Mouse (Mus musculus): ENCODE measurements around the gene Gm28308.

DNA sequence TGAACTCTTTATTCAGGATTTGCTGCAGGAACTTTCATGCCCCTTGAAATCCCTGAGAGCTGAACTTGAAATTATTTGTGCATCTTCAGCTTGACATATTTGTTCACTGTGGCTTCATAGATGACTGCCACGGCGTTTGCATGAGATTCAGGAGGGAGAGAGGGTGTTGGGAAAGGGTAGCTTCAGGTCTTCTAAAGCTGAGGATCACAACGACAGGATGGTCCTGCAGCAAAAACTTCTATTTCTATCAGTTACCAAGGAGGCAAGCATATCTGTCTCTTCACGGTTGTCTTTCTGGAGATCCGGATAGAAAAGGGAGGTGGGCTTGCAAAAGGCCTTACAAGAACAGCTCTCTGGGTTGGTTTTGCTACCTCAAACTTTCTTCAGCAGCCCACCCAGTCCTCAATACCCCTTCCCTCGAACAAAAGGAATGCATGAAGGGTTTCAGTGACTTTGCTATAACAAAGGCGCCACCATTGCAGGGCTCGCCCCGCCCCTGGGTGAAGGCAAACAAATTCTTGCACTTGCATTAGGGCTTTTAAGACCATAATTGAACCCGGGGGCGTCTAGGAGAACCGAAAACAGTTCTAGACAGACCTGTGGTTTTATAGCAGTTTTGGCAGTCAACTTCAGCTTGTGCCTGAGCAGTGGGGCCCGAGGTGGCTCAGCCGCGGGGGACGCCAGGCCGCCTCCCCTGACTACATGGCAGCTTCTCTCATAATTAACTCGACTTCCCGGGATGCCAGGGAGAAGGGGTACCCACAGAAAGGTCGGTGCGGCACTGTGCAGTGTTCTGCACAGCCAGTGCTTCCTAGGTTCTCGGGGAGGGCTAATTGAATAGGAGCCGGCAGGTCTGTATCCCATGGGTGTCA is 34.9 kb upstream of the Gm28308 start:
- no peak for TF ChIP-seq CTCF (conservative IDR thresholded peaks at IDR 0.05 in 1 of 2, IDR thresholded peaks at IDR 0.05 in 1 of 2; ENCODE audit: low read depth in 2 of 2, low read length in 2 of 2)
- TF ChIP-seq HCFC1 (IDR thresholded peaks at IDR 0.05; ENCODE audit: low read depth, low read length), result no peak
- TF ChIP-seq E2F4 (IDR thresholded peaks at IDR 0.05; ENCODE audit: insufficient replicate concordance, low read depth, low read length), result no peak
- no peak for TF ChIP-seq POLR2A (IDR thresholded peaks at IDR 0.05; ENCODE audit: low read depth, low read length)
- no peak for TF ChIP-seq SIN3A (IDR thresholded peaks at IDR 0.05; ENCODE audit: low read length)
- TF ChIP-seq MAFK (IDR thresholded peaks at IDR 0.05; ENCODE audit: insufficient replicate concordance, low read length), result no peak
- no peak for TF ChIP-seq USF1 (IDR thresholded peaks at IDR 0.05; ENCODE audit: low read depth, low read length)
- TF ChIP-seq BHLHE40 (IDR thresholded peaks at IDR 0.05; ENCODE audit: low read depth, low read length), result no peak
- TF ChIP-seq MYC (IDR thresholded peaks at IDR 0.05; ENCODE audit: low read depth, low read length), result no peak
- no peak for TF ChIP-seq TBP (conservative IDR thresholded peaks at IDR 0.05; ENCODE audit: low read depth, low read length)
- TF ChIP-seq NRF1 (IDR thresholded peaks at IDR 0.05; ENCODE audit: low read depth, low read length), result no peak
- no peak for TF ChIP-seq ZKSCAN1 (IDR thresholded peaks at IDR 0.05; ENCODE audit: borderline replicate concordance, low read depth, low read length)
- no peak for TF ChIP-seq KAT2A (IDR thresholded peaks at IDR 0.05; ENCODE audit: insufficient replicate concordance, low read length)
